Mouse (Mus musculus) kidney, adult 2 months (tissue): ENCODE measurements around the gene Mrpl10. TPM values are rescaled to one million over a fixed set of nuclear protein-coding genes. Genes with fewer than 3 reads are reported as not detected.

ENCODE experiments used
- DNase-seq: peaks from one replicate; pipeline ENCODE4 v3.0.0; 2021
- H3K27ac ChIP-seq: fragments of 200-500 bp; 2 replicates; pipeline ENCODE4 v1.5.1; 2012; ENCODE audit warnings: low read depth, low read length, control low read depth, inconsistent platforms; ENCODE audit not compliant: insufficient read depth
- H3K27me3 ChIP-seq: fragments of 200-500 bp; replicated peaks from 2 replicates; pipeline ENCODE4 v1.6.1; 2012; ENCODE audit warnings: mild to moderate bottlenecking, moderate library complexity, low read length, inconsistent platforms; ENCODE audit not compliant: control insufficient read depth, insufficient read depth
- H3K36me3 ChIP-seq: fragments of 200-500 bp; 2 replicates; pipeline ENCODE4 v1.6.1; 2012; ENCODE audit warnings: mild to moderate bottlenecking, moderate library complexity, low read length, inconsistent platforms; ENCODE audit not compliant: control insufficient read depth, insufficient read depth
- H3K4me1 ChIP-seq: fragments of 200-500 bp; 2 replicates; pipeline ENCODE4 v1.6.1; 2011; ENCODE audit warnings: low read length; ENCODE audit not compliant: control insufficient read depth, insufficient read depth
- H3K4me3 ChIP-seq: fragments of 200-500 bp; 2 replicates; pipeline ENCODE4 v1.5.1; 2011; ENCODE audit warnings: mild to moderate bottlenecking, low read depth, low read length, control low read depth; ENCODE audit not compliant: insufficient read depth
- CTCF ChIP-seq: fragments of 200-500 bp; conservative IDR thresholded peaks from 2 replicates; pipeline ENCODE4 v1.5.1; 2011; ENCODE audit warnings: low read depth, mild to moderate bottlenecking, control low read depth, low read length, moderate library complexity, mixed read lengths; ENCODE audit not compliant: insufficient read depth, insufficient read length
- POLR2A ChIP-seq: fragments of 200-500 bp; IDR thresholded peaks from one replicate; pipeline ENCODE4 v1.6.1; 2011; ENCODE audit warnings: low read depth, low read length, control low read depth
- WGBS: fragments of 180-500 bp; shearing (Covaris S2); methylation state at CpG from one replicate; pipeline ENCODE4 v1.1.7; 2018; 5-methylcytosine and 5-hydroxymethylcytosine counted together
- polyA plus RNA-seq: library from polyadenylated mRNA; depleted of rRNA; stranded (reverse); fragments of >200 nt; gene quantifications from 2 replicates; pipeline ENCODE4 v1.2.3, GENCODE M21; 2012

The Mrpl10 gene
- polyA plus RNA-seq, 1 experiment = 137 TPM

GRCm38 (mm10) chr11:97072533-97072932, 31.2 kb downstream of the Mrpl10 start:
- H3K4me1 ChIP-seq = no peaks in the 10 kb centered on the region
- H3K27me3 ChIP-seq = no peaks in the 10 kb centered on the region
- WGBS = 23% methylated on average over 3 of the region's 3 CpGs
- TF ChIP-seq POLR2A = no peak
- TF ChIP-seq CTCF = peak; percentile 55
- no peaks in the 10 kb centered on the region for H3K36me3 ChIP-seq
- no peak overlapping the region for H3K27ac ChIP-seq
- DNase-seq = peak; percentile 51
- H3K4me3 ChIP-seq = no peak overlapping the region

GRCm38 (mm10) chr11:97074235-97074634, 32.9 kb downstream of the Mrpl10 start:
- WGBS = 72% methylated on average over 8 of the region's 8 CpGs
- no peak for DNase-seq
- Histone ChIP-seq H3K36me3 (no peaks in the 10 kb centered on the region), H3K4me1 (no peaks in the 10 kb centered on the region), H3K27ac (no peak overlapping the region), H3K27me3 (no peaks in the 10 kb centered on the region), H3K4me3 (no peak overlapping the region)
- TF ChIP-seq POLR2A = no peak
- TF ChIP-seq CTCF = no peak

GRCm38 (mm10) chr11:97078751-97079150, 37.4 kb downstream of the Mrpl10 start:
- TF ChIP-seq POLR2A (no peak), CTCF (no peak)
- no peaks in the 10 kb centered on the region for H3K36me3 ChIP-seq
- 46% methylated on average over 4 of the region's 4 CpGs for WGBS
- H3K27me3 ChIP-seq = no peaks in the 10 kb centered on the region
- no peak for DNase-seq
- H3K4me3 ChIP-seq = no peak overlapping the region
- no peaks in the 10 kb centered on the region for H3K4me1 ChIP-seq
- H3K27ac ChIP-seq = no peak overlapping the region

- Histone ChIP-seq H3K27me3 (no peaks in the 10 kb centered on the region), H3K27ac (no peak overlapping the region), H3K4me1 (no peaks in the 10 kb centered on the region), H3K36me3 (no peaks in the 10 kb centered on the region), H3K4me3 (no peak overlapping the region)
- WGBS = 58% methylated on average over 9 of the region's 9 CpGs
- no peak for TF ChIP-seq CTCF
- TF ChIP-seq POLR2A = no peak
- no peak for DNase-seq
Measured at GRCm38 (mm10) chr11:97080291-97080690, 38.9 kb downstream of the Mrpl10 start.

GRCm38 (mm10) chr11:97082977-97083376, 41.6 kb downstream of the Mrpl10 start:
- Histone ChIP-seq H3K4me3 (no peak overlapping the region), H3K36me3 (no peaks in the 10 kb centered on the region), H3K27me3 (no peaks in the 10 kb centered on the region), H3K27ac (no peak overlapping the region), H3K4me1 (no peaks in the 10 kb centered on the region)
- TF ChIP-seq CTCF (peak; percentile 50), POLR2A (no peak)
- 32% methylated on average over 11 of the region's 11 CpGs for WGBS
- peak; percentile 47 for DNase-seq

- H3K27me3 ChIP-seq = no peaks in the 10 kb centered on the region
- DNase-seq = no peak
Measured at GRCm38 (mm10) chr11:97083401-97084140, 42.2 kb downstream of the Mrpl10 start.

GRCm38 (mm10) chr11:97084821-97085505, 43.6 kb downstream of the Mrpl10 start:
- 89% methylated on average over 15 of the region's 15 CpGs for WGBS
- Histone ChIP-seq H3K36me3 (no peaks in the 10 kb centered on the region), H3K4me3 (no peak overlapping the region), H3K27ac (no peak overlapping the region), H3K27me3 (no peaks in the 10 kb centered on the region), H3K4me1 (no peaks in the 10 kb centered on the region)
- no peak for DNase-seq
- no peak for TF ChIP-seq POLR2A

More at GRCm38 (mm10) chr11:97083401-97084140, 42.2 kb downstream of the Mrpl10 start:
- H3K4me3 ChIP-seq = no peak overlapping the region
- H3K36me3 ChIP-seq = no peaks in the 10 kb centered on the region
- 14% methylated on average over 22 of the region's 22 CpGs for WGBS
- no peak overlapping the region for H3K27ac ChIP-seq
- no peaks in the 10 kb centered on the region for H3K4me1 ChIP-seq
- TF ChIP-seq CTCF = no peak
- no peak for TF ChIP-seq POLR2A
